Mouse (Mus musculus) embryonic fibroblast, embryonic 13.5 days (primary cell): Measurements from ENCODE around the gene Vangl1. TPM values are rescaled to one million over a fixed set of nuclear protein-coding genes. Genes with fewer than 3 reads are reported as not detected.

Experiments used
- H3K27ac ChIP-seq: 2 replicates; pipeline ENCODE4 v1.5.1; 2012; ENCODE audit warnings: low read length, control low read depth, inconsistent platforms; ENCODE audit not compliant: insufficient read depth
- H3K4me1 ChIP-seq: 2 replicates; pipeline ENCODE4 v1.6.1; 2011; ENCODE audit warnings: low read length; ENCODE audit not compliant: control insufficient read depth, insufficient read depth
- H3K4me3 ChIP-seq: 2 replicates; pipeline ENCODE4 v1.5.1; 2011; ENCODE audit warnings: mild to moderate bottlenecking, control low read depth, low read length; ENCODE audit not compliant: insufficient read depth
- CTCF ChIP-seq: IDR thresholded peaks from 2 replicates; pipeline ENCODE4 v1.5.1; 2011; ENCODE audit warnings: mild to moderate bottlenecking, control low read depth, low read length, moderate library complexity, borderline replicate concordance; ENCODE audit not compliant: insufficient read depth
- POLR2A ChIP-seq: IDR thresholded peaks from 2 replicates; pipeline ENCODE4 v1.6.1; 2011; ENCODE audit warnings: low read depth, mild to moderate bottlenecking, control low read depth, low read length, moderate library complexity
- polyA plus RNA-seq: library from polyadenylated mRNA; stranded (reverse); fragments of >200 nt; gene quantifications from 2 replicates; pipeline ENCODE4 v1.2.4, GENCODE M21; 2011; ENCODE audit warnings: low read depth; ENCODE audit not compliant: missing spikeins, insufficient read length

Vangl1 gene
- polyA plus RNA-seq, 1 experiment: 23.2 TPM

GRCm38 (mm10) chr3:102147189-102147588 is 57.3 kb downstream of the Vangl1 start:
- Histone ChIP-seq H3K27ac (no peak overlapping the region), H3K4me1 (peaks cover 4% of the 10 kb centered on the region; the same call in 1 of the 2 replicates), H3K4me3 (no peak overlapping the region)
- TF ChIP-seq CTCF: no peak
- no peak for TF ChIP-seq POLR2A

GRCm38 (mm10) chr3:102146428-102146827 is 58.1 kb downstream of the Vangl1 start:
- H3K27ac ChIP-seq: no peak overlapping the region
- TF ChIP-seq CTCF (no peak), POLR2A (no peak)
- peaks cover 4% of the 10 kb centered on the region; the same call in 1 of the 2 replicates for H3K4me1 ChIP-seq
- no peak overlapping the region for H3K4me3 ChIP-seq

GRCm38 (mm10) chr3:102145645-102146386 is 58.7 kb downstream of the Vangl1 start:
- no peak for TF ChIP-seq POLR2A
- no peak for TF ChIP-seq CTCF
- Histone ChIP-seq H3K4me1 (peaks cover 4% of the 10 kb centered on the region; the same call in 1 of the 2 replicates), H3K4me3 (no peak overlapping the region), H3K27ac (no peak overlapping the region)

- no peak overlapping the region for H3K27ac ChIP-seq
- H3K4me1 ChIP-seq: no peaks in the 10 kb centered on the region
- H3K4me3 ChIP-seq: no peak overlapping the region
- no peak for TF ChIP-seq CTCF
- TF ChIP-seq POLR2A: no peak
Observed at GRCm38 (mm10) chr3:102144401-102144800, 60.1 kb downstream of the Vangl1 start.

GRCm38 (mm10) chr3:102143536-102143935 is 61.0 kb downstream of the Vangl1 start:
- no peak for TF ChIP-seq CTCF
- TF ChIP-seq POLR2A: no peak

GRCm38 (mm10) chr3:102142947-102143346 is 61.5 kb downstream of the Vangl1 start:
- no peak overlapping the region for H3K27ac ChIP-seq
- H3K4me3 ChIP-seq: no peak overlapping the region
- TF ChIP-seq CTCF (no peak), POLR2A (no peak)
- no peaks in the 10 kb centered on the region for H3K4me1 ChIP-seq

More at GRCm38 (mm10) chr3:102143536-102143935, 61.0 kb downstream of the Vangl1 start:
- no peak overlapping the region for H3K27ac ChIP-seq
- H3K4me3 ChIP-seq: no peak overlapping the region
- no peaks in the 10 kb centered on the region for H3K4me1 ChIP-seq

GRCm38 (mm10) chr3:102141893-102142292 is 62.6 kb downstream of the Vangl1 start:
- TF ChIP-seq POLR2A: no peak
- TF ChIP-seq CTCF: no peak
- Histone ChIP-seq H3K4me1 (no peaks in the 10 kb centered on the region), H3K27ac (peak overlapping the region; percentile 34; the same call in 1 of the 2 replicates), H3K4me3 (no peak overlapping the region)

- Histone ChIP-seq H3K4me1 (0 out of 2 replicates have a peak, but pooled peaks cover under 1% of the 10 kb centered on the region), H3K27ac (peak overlapping the region; percentile 34; the same call in 1 of the 2 replicates), H3K4me3 (no peak overlapping the region)
- TF ChIP-seq CTCF (no peak), POLR2A (no peak)
Observed at GRCm38 (mm10) chr3:102141451-102141850, 63.0 kb downstream of the Vangl1 start.

GRCm38 (mm10) chr3:102140606-102141005 is 63.9 kb downstream of the Vangl1 start:
- TF ChIP-seq CTCF (no peak), POLR2A (no peak)
- H3K4me3 ChIP-seq: no peak overlapping the region
- H3K27ac ChIP-seq: no peak overlapping the region
- H3K4me1 ChIP-seq: peaks cover 6% of the 10 kb centered on the region; the same call in 1 of the 2 replicates

- TF ChIP-seq POLR2A: no peak
- TF ChIP-seq CTCF: no peak
- no peak overlapping the region for H3K4me3 ChIP-seq
- H3K4me1 ChIP-seq: peaks cover 6% of the 10 kb centered on the region; the same call in 1 of the 2 replicates
- H3K27ac ChIP-seq: no peak overlapping the region
Observed at GRCm38 (mm10) chr3:102138899-102139298, 65.6 kb downstream of the Vangl1 start.
